Mouse (Mus musculus) kidney, embryonic 14.5 days (tissue): ENCODE data around the gene Lmntd1. TPM values are rescaled to one million over a fixed set of nuclear protein-coding genes. Genes with fewer than 3 reads are reported as not detected.

Experiments used
- ATAC-seq: fragments of 200-750 bp; cut with Nextera tagmentation; 2 replicates; pipeline ENCODE4 v1.8.0; 2017; ENCODE audit warnings: moderate number of reproducible peaks, mild to moderate bottlenecking, moderate TSS enrichment, moderate library complexity; ENCODE audit not compliant: low FRiP score, low TSS enrichment
- H3K27ac ChIP-seq: fragments of 300-500 bp; sonication (generic); 2 replicates; pipeline ENCODE4 v1.5.1; 2014; ENCODE audit warnings: low read depth, mild to moderate bottlenecking, low read length, moderate library complexity, mixed read lengths
- H3K27me3 ChIP-seq: fragments of 300-500 bp; sonication (generic); 2 replicates; pipeline ENCODE4 v1.6.1; 2014; ENCODE audit warnings: mild to moderate bottlenecking, low read length; ENCODE audit not compliant: control insufficient read depth, insufficient read depth
- H3K36me3 ChIP-seq: fragments of 300-500 bp; sonication (generic); 2 replicates; pipeline ENCODE4 v1.6.1; 2014; ENCODE audit warnings: low read length, mixed read lengths; ENCODE audit not compliant: control insufficient read depth, insufficient read depth
- H3K4me1 ChIP-seq: fragments of 300-500 bp; sonication (generic); 2 replicates; pipeline ENCODE4 v1.6.1; 2014; ENCODE audit warnings: low read length, mixed read lengths; ENCODE audit not compliant: control insufficient read depth, insufficient read depth
- H3K4me2 ChIP-seq: fragments of 300-500 bp; sonication (generic); replicated peaks from 2 replicates; pipeline ENCODE4 v1.6.1; 2014; ENCODE audit warnings: low read depth, mild to moderate bottlenecking, low read length
- H3K4me3 ChIP-seq: fragments of 300-500 bp; sonication (generic); 2 replicates; pipeline ENCODE4 v1.5.1; 2014; ENCODE audit warnings: mild to moderate bottlenecking, low read length
- H3K9ac ChIP-seq: fragments of 300-500 bp; sonication (generic); 2 replicates; pipeline ENCODE4 v1.6.1; 2014; ENCODE audit warnings: low read depth, mild to moderate bottlenecking, low read length, moderate library complexity
- H3K9me3 ChIP-seq: fragments of 300-500 bp; sonication (generic); 2 replicates; pipeline ENCODE4 v1.6.1; 2016; ENCODE audit warnings: low read length; ENCODE audit not compliant: control insufficient read depth
- WGBS: fragments of 180-500 bp; shearing (Covaris S2); extraction: QIAGEN DNeasy Blood & Tissue Kit; methylation state at CpG from one replicate; pipeline ENCODE4 v1.1.7; 2014; 5-methylcytosine and 5-hydroxymethylcytosine counted together
- polyA plus RNA-seq: library from polyadenylated mRNA; unstranded; fragments of >200 nt; fragmentation: Nextera tagmentation; extraction: Ambion mirVana; gene quantifications from 2 replicates; pipeline ENCODE4 v1.2.1, GENCODE M21; 2014

Lmntd1 gene
- 1.5 and 2.0 TPM in 2 replicates for polyA plus RNA-seq

- Histone ChIP-seq H3K9ac (no peak within 1 kb of the TSS), H3K4me2 (no peak within 1 kb of the TSS), H3K4me3 (no peak within 1 kb of the TSS), H3K36me3 (no peaks in the 10 kb centered on the region), H3K27me3 (no peaks in the 10 kb centered on the region), H3K27ac (no peak within 1 kb of the TSS), H3K9me3 (0 out of 2 replicates have a peak, but pooled peaks cover 5% of the 10 kb centered on the region), H3K4me1 (no peaks in the 10 kb centered on the region)
- 30% methylated on average over 7 of the region's 7 CpGs for WGBS
- peak; percentile 34; the same call in 1 of the 2 replicates for ATAC-seq
Observed at GRCm38 (mm10) chr6:145614219-145614618, at the start of gene Lmntd1. Gene Lmntd1, minus strand, starts transcription at chr6:145614319.

- no peaks in the 10 kb centered on the region for H3K4me1 ChIP-seq
- ATAC-seq, result no peak
- no peaks in the 10 kb centered on the region for H3K27me3 ChIP-seq
- H3K9me3 ChIP-seq, result peaks cover 2% of the 10 kb centered on the region; the same call in 1 of the 2 replicates
- WGBS, result 67% methylated on average over 11 of the region's 11 CpGs
- no peak overlapping the region for H3K9ac ChIP-seq
- no peak overlapping the region for H3K4me2 ChIP-seq
- no peak overlapping the region for H3K27ac ChIP-seq
- H3K36me3 ChIP-seq, result no peaks in the 10 kb centered on the region
- no peak overlapping the region for H3K4me3 ChIP-seq
Observed at GRCm38 (mm10) chr6:145660943-145661342, 46.8 kb upstream of the Lmntd1 start.

- Histone ChIP-seq H3K4me1 (no peaks in the 10 kb centered on the region), H3K9ac (no peak overlapping the region), H3K9me3 (no peaks in the 10 kb centered on the region; the same call in 1 of the 2 replicates), H3K4me2 (no peak overlapping the region), H3K36me3 (no peaks in the 10 kb centered on the region), H3K4me3 (no peak overlapping the region), H3K27ac (no peak overlapping the region), H3K27me3 (no peaks in the 10 kb centered on the region)
- no peak for ATAC-seq
- WGBS, result 79% methylated on average over 6 of the region's 6 CpGs
Observed at GRCm38 (mm10) chr6:145659116-145659515, 45.0 kb upstream of the Lmntd1 start.

DNA sequence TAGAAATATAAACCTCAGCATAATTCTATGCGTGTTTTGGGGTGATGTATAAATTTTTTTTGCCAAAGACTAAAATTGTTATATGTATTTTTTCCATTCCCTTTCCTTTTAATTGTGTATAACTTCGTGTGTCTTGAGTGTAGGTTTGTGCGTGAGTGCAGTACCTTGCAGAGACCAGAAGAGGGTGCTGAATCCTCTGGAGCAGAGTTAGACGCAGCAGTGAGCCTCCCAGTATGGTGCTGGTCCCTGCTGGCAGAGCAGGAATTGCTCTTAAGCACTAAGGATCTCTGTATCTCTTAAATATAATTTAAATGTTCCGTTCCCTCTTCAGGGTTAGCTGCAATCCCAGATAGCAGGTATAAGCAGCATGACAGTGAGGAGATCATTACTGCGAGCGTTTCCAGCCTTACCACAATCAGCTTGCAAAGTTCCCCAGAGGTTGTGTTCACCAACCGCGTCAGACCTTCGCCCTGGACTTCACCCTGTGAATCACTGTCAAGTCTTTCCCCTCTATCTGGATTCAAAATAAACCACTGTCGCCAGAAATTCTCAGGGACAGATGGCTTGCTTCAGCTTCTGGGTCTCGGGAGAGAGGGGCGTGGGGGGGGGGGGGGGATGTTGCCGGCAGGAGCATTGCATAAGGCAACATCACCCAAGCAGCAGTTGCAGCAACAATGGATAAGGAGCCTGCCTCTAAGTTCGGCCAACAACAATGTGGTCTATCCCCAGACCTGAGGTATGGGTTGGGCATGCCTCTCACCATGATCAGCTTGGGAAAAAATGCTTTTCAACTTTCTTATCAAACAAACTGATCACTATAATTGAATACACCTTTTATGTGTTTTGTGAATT, 42.8 kb upstream of the Lmntd1 start:
- Histone ChIP-seq H3K9ac (no peak overlapping the region), H3K4me2 (no peak overlapping the region), H3K4me1 (no peaks in the 10 kb centered on the region), H3K9me3 (no peaks in the 10 kb centered on the region; the same call in 1 of the 2 replicates), H3K4me3 (no peak overlapping the region), H3K36me3 (no peaks in the 10 kb centered on the region), H3K27ac (no peak overlapping the region), H3K27me3 (no peaks in the 10 kb centered on the region)
- 63% methylated on average over 15 of the region's 15 CpGs for WGBS
- no peak for ATAC-seq

- 96% methylated on average over 1 of the region's 1 CpGs for WGBS
- no peak overlapping the region for H3K4me2 ChIP-seq
- H3K27ac ChIP-seq, result no peak overlapping the region
- no peaks in the 10 kb centered on the region for H3K36me3 ChIP-seq
- no peak for ATAC-seq
- H3K27me3 ChIP-seq, result no peaks in the 10 kb centered on the region
- no peak overlapping the region for H3K4me3 ChIP-seq
- no peaks in the 10 kb centered on the region for H3K4me1 ChIP-seq
- H3K9ac ChIP-seq, result no peak overlapping the region
- H3K9me3 ChIP-seq, result peaks cover under 1% of the 10 kb centered on the region; the same call in 1 of the 2 replicates
Observed at GRCm38 (mm10) chr6:145655678-145656077, 41.6 kb upstream of the Lmntd1 start.

DNA sequence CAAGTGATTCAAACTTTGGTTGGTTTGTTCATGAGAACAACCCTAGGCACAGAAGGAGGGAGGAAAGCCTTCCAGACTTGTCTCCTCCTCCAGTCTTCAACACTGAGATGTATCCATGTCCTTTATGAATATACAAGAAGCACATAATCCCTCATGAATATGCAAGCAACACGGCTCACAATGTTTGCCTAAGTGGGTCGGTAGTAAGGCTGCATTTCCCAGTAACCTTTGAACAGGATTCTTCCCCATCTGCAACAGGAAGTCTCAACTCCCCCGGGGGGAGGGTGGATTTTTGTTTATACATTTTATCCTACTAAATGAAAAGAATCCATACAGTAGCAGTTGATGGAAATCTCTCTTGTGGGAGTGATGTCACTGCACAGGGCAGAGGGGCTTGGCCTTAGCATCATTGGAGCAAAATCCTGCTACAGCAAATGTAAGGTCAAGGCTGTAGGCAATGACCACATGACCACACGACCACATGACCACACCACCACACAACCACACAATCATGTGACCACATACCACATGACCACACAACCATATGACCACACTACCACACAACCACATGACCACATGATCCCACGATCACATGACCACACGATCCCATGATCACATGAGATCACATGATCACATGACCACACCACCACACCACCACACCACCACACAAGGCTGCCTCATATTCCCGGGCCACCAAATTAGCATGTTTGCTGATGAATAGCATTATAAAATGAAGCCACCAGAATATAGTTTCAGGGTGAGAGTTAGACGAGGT, 40.1 kb upstream of the Lmntd1 start:
- no peak overlapping the region for H3K9ac ChIP-seq
- H3K4me1 ChIP-seq, result no peaks in the 10 kb centered on the region
- peaks cover 2% of the 10 kb centered on the region; the same call in 1 of the 2 replicates for H3K9me3 ChIP-seq
- H3K4me2 ChIP-seq, result no peak overlapping the region
- no peak for ATAC-seq
- H3K27ac ChIP-seq, result no peak overlapping the region
- no peaks in the 10 kb centered on the region for H3K27me3 ChIP-seq
- no peak overlapping the region for H3K4me3 ChIP-seq
- 75% methylated on average over 8 of the region's 8 CpGs for WGBS
- H3K36me3 ChIP-seq, result no peaks in the 10 kb centered on the region

DNA sequence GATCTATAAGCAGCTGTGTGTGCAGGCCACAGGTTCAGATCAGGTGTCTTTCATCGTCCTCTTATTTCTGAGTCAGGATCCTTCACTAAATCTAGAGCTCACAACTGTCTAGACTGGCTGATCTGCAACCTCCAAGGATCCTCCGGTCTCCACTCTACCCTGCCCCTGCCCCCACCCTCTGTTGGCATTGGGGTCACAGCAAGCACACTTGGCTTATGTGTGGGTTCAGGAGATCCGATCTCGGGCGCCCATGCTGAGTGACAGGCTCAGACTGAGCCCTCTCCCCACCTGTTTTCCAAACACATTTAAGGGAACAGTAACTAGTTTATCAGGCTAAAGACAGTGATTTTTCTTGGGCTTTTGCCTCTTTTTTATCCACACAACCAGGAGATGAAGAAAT, 39.5 kb upstream of the Lmntd1 start:
- WGBS, result 69% methylated on average over 5 of the region's 5 CpGs
- no peaks in the 10 kb centered on the region for H3K36me3 ChIP-seq
- no peak overlapping the region for H3K4me2 ChIP-seq
- no peak for ATAC-seq
- no peak overlapping the region for H3K27ac ChIP-seq
- H3K27me3 ChIP-seq, result no peaks in the 10 kb centered on the region
- no peak overlapping the region for H3K4me3 ChIP-seq
- H3K9ac ChIP-seq, result no peak overlapping the region
- H3K9me3 ChIP-seq, result peaks cover 2% of the 10 kb centered on the region; the same call in 1 of the 2 replicates
- H3K4me1 ChIP-seq, result no peaks in the 10 kb centered on the region

DNA sequence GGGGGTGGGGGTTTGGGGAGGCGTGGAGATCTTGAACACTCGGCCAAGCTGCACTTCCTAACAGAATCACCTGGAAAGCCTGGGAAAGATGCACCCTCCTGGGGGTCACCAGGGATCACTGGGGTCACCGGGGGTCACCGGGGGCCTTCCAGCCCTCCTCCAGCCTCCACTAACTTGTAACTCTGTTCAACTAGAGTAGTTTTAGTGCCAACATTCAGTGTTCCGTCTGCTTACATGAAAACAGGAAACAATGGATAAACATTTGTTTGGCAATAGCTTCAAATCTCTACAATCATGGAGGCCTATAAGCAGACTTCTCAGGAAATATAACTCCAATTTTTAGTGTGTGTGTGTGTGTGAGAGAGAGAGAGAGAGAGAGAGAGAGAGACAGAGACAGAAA, 38.9 kb upstream of the Lmntd1 start:
- Histone ChIP-seq H3K4me3 (no peak overlapping the region), H3K4me2 (no peak overlapping the region), H3K36me3 (no peaks in the 10 kb centered on the region), H3K27ac (no peak overlapping the region), H3K9ac (no peak overlapping the region), H3K4me1 (no peaks in the 10 kb centered on the region), H3K27me3 (no peaks in the 10 kb centered on the region), H3K9me3 (peaks cover 2% of the 10 kb centered on the region; the same call in 1 of the 2 replicates)
- 79% methylated on average over 5 of the region's 5 CpGs for WGBS
- no peak for ATAC-seq

DNA sequence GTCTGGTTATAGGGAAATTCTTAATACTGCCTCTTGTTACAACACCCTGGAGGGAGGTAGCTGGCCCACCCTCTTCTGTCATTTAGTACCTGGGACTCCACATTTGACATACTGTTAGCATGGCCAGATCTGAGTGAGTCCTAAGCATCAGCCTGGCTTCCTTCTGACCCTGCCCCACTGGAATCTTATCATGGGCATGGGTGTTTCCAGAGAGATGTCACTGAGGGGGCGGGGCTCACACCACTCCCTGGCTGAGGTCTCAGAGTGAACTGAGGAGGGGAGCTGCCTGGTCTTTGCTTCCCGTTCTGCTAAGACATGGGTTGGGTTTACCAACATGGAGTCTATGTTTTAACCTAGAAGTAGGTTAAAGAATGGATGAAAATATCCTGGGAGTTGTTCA, 37.9 kb upstream of the Lmntd1 start:
- H3K27me3 ChIP-seq, result no peaks in the 10 kb centered on the region
- 74% methylated on average over 2 of the region's 2 CpGs for WGBS
- no peak overlapping the region for H3K9ac ChIP-seq
- H3K4me2 ChIP-seq, result no peak overlapping the region
- H3K4me3 ChIP-seq, result no peak overlapping the region
- H3K27ac ChIP-seq, result no peak overlapping the region
- no peaks in the 10 kb centered on the region for H3K4me1 ChIP-seq
- peaks cover 2% of the 10 kb centered on the region; the same call in 1 of the 2 replicates for H3K9me3 ChIP-seq
- no peak for ATAC-seq
- no peaks in the 10 kb centered on the region for H3K36me3 ChIP-seq
